Mouse (Mus musculus) testis, postnatal 10 days (tissue): ENCODE measurements around the gene Glod5.
"Not testable (repeated sequence)": the region's sequence is repeated elsewhere in the genome, so short reads cannot be mapped to it uniquely, and the experiment has no call there.

ENCODE experiments used
- DNase-seq: peaks from one replicate; pipeline ENCODE4 v3.0.0; 2021; ENCODE audit warnings: low spot score

The Glod5 gene

DNA sequence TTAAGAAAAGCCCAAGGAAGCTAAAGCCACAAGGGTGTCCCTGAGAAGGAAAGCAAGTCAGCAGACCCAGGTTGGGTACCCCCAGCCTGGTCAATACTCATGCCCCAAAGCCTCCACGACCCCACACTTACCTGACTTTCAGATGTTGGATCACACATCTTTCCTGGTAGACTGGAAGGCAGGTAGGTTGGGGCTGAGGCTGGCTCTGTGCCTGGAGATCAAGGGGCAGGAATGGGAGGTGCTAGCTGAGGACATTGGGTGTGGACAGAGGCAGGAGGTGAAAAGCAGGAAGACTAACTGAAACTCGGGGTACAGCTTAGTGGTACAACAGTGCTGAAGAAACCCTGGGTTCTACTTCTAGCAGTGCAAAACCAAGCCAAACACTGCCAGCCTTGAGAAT, at the start of gene Glod5:
TSS of gene Glod5 (minus strand) at position 207 of the 400 bp plus-strand sequence.
- no peak for DNase-seq

- not testable (repeated sequence) for DNase-seq
Observed at GRCm38 (mm10) chrX:8051044-8051781, 32.9 kb upstream of the Glod5 start.

GRCm38 (mm10) chrX:8033009-8033408, 14.7 kb upstream of the Glod5 start:
- no peak for DNase-seq

- DNase-seq: no peak
Observed at GRCm38 (mm10) chrX:8026811-8027210, 8.5 kb upstream of the Glod5 start.

- DNase-seq: no peak
Observed at GRCm38 (mm10) chrX:8024795-8025194, 6.5 kb upstream of the Glod5 start.

- DNase-seq: no peak
Observed at GRCm38 (mm10) chrX:8020111-8020778, 2.0 kb upstream of the Glod5 start.

DNA sequence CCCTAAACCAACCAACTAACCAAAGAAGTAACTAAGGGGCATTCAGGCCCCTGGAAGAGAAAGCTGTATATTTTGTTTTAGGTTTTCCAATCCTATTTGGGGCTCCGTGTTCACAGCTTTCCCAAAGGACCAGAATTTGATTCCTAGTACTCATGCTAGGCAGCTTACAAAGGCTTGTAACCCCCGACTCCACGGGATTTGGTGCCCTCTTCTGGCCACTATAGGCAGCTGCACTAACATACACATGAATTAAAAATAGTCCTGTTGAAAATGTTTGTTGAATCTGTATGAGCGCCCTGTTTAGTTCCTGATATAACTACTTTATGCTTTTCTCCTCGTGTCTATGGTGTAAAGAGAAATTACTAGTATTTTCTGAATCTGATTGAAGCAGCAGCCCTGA, 1.1 kb downstream of the Glod5 start:
- peak; percentile 47 for DNase-seq

DNA sequence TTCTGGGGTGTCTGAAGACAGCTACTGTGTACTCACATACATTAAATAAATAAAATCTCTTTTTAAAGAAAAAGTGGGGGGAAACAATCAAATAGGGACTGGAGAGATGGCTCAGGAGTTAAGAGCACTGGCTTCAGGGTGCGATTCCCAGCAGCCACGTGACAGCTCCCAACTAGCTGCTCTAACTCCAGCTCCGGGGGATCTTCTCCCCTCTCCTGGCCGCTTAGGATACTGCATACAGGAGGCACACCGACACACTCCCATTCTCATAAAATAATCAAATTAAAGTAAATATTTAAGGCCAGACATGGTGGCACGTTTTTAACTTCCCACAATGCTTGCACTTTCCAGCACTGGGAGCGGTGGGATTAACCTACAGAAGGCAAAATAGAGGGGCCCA, 2.6 kb downstream of the Glod5 start:
- peak; percentile 50 for DNase-seq

- no peak for DNase-seq
Observed at GRCm38 (mm10) chrX:8013569-8014314, 4.5 kb downstream of the Glod5 start.

GRCm38 (mm10) chrX:8013157-8013556, 5.1 kb downstream of the Glod5 start:
- DNase-seq: no peak

DNA sequence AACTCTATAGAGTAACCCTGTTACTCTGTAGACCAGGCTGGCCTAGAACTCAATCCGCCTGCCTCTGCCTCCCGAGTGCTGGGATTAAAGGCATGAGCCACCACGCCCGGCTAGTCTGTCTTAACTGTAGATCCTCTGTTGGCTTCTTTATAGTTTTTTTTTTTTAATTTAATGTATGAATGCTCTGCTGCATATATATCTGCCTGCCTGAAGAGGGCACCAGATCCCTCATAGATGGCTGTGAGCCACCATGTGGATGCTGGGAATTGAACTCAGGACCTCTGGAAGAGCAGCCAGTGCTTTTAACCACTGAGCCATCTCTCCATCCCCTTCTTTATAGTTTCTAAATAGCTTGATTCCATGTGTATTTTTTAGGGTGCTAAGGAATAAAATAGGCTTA, 8.9 kb downstream of the Glod5 start:
- DNase-seq: not testable (repeated sequence)

GRCm38 (mm10) chrX:8008543-8008942, 9.7 kb downstream of the Glod5 start:
- DNase-seq: no peak

DNA sequence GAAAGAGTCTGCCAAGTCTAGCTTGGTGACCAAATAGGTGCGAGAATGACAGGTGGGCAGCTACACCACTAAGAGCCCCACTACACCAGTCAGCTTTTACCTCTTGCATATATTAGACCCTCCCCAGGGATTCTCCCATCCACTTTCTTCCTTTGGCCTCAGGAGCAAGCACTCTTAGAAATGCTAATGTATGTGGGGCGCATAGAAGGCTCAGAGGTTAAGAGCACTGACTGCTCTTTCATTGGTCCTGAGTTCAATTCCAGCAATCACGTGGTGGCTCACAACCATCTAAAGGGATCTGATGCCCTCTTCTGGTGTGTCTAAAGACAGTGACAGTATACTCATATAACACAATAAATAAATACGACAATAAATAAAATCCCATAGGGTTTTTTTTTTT, 15.3 kb downstream of the Glod5 start:
- DNase-seq: no peak

- DNase-seq: no peak
Observed at GRCm38 (mm10) chrX:8002001-8002400, 16.3 kb downstream of the Glod5 start.

GRCm38 (mm10) chrX:8000546-8001192, 17.6 kb downstream of the Glod5 start:
- DNase-seq: no peak

- no peak for DNase-seq
Observed at GRCm38 (mm10) chrX:7993068-7993735, 25.1 kb downstream of the Glod5 start.

GRCm38 (mm10) chrX:7992379-7993067, 25.8 kb downstream of the Glod5 start:
- no peak for DNase-seq

- DNase-seq: no peak
Observed at GRCm38 (mm10) chrX:7981368-7981767, 36.9 kb downstream of the Glod5 start.

DNA sequence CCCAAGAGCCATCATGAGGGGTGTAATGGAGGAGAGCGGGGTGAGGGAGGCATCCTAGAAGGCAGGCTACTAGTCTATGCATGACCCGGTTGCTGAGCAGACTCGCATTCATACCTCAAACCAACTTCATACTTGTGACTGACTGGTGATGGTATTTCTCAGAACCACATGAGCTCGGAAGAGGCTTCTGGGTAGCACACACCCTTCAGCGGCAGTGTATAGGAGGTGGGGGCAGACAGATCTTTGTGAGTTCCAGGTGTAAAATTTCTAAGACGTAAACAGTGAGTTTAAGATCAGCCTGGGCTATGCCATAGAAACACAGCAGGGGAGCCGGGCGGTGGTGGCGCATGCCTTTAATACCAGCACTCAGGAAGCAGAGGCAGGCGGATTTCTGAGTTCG, 40.4 kb downstream of the Glod5 start, which contains the start of gene Gata1:
TSS of gene Gata1 (minus strand) at position 180 of the 400 bp plus-strand sequence.
- DNase-seq: no peak

- no peak for DNase-seq
Observed at GRCm38 (mm10) chrX:7971292-7971691, 47.0 kb downstream of the Glod5 start.

DNA sequence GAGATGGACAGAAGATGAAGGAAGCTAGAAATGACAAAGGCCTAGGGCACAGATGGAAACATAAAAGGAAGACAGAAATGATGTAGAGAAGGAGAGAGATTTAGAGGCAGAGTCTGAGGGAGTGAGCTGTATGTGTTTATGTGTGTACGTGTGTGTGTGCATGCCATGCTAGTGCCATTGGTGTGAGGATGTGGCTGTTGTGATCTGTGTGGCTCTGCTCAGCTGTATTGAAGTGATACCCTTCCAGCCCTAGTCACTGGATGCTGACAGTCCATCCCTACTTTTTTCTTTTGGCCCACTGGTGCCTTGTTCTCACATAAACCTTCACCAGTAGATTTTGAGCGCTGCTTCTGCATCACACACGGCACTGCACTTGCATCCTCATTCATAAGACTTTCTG, 49.4 kb downstream of the Glod5 start:
- no peak for DNase-seq
